ENCODE assay signal across 8 mouse cellular contexts in the genomic region with DNA sequence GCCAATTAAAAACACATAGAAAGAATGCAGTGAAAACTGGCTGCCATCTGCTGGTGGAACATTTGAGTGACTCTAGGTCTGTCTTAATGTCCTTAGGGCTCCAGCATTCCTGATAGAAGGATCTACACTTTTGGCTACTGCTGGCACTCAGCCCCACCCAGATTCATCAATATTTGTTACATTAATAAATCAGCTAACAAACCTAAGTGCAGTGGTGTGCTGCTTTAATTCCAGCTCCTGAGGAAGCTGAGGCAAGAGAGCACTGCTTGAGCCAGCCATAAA. TPM values are rescaled to one million over a fixed set of nuclear protein-coding genes. Genes with fewer than 3 reads are reported as not detected.
DNase-seq lines count a peak whose midpoint lies in the region; ATAC-seq lines count a peak whose summit lies in the region.

No protein-coding gene starts in this region.

- no peaks in the 10 kb centered on the region for H3K9me3 ChIP-seq in heart, embryonic 10.5 days

- H3K36me3 ChIP-seq in heart, embryonic 10.5 days = no peaks in the 10 kb centered on the region

- peak; percentile 82 for ATAC-seq in frontal cortex, adult (ENCODE audit: low TSS enrichment)
- peak; percentile 33 for ATAC-seq in inflammation-experienced regulatory T-cells, adult 6 months

- peak; percentile 88 for DNase-seq in heart, adult 11 months
- DNase-seq in heart, embryonic 10.5 days (ENCODE audit: low spot score) = no peak
- peak; percentile 76 for DNase-seq in brain, adult 2 months (ENCODE audit: low read depth, low spot score)
- DNase-seq in left cerebral cortex, adult 18-20 months (ENCODE audit: low spot score in 2 of 2) = peak; percentile 48 to 51
- peak; percentile 72 for DNase-seq in lung, postnatal 14 days
- DNase-seq in right cerebral cortex, postnatal 36 days (ENCODE audit: low spot score in 2 of 2) = peak; percentile 24 to 26

- 0 out of 2 replicates have a peak, but pooled peaks cover 3% of the 10 kb centered on the region for H3K4me1 ChIP-seq in heart, embryonic 10.5 days

- H3K27ac ChIP-seq in heart, embryonic 10.5 days = no peak overlapping the region

- no peak overlapping the region for H3K4me3 ChIP-seq in heart, embryonic 10.5 days

- no peaks in the 10 kb centered on the region for H3K27me3 ChIP-seq in heart, embryonic 10.5 days (ENCODE audit: insufficient read depth, poor library complexity, severe bottlenecking)

RNA-seq across cellular contexts. Expression of a gene that starts 32.7 kb away (rescaled TPM):
- 124 and 196 TPM in 2 replicates for polyA plus RNA-seq in heart, embryonic 10.5 days (2016; fragmentation: Nextera tagmentation; extraction: Ambion mirVana)
- polyA plus RNA-seq in inflammation-experienced regulatory T-cells, adult 6 months (2017; shearing (Covaris generic)) = 10 to 100 TPM; 37.6 to 77.4 (median 38.4) TPM
- total RNA-seq in left cerebral cortex, adult 18-20 months (2021) = 10 to 100 TPM; 29.9 to 31.4 TPM

RNA-seq across cellular contexts. Expression of a gene that starts 49.4 kb away (rescaled TPM):
- polyA plus RNA-seq in heart, embryonic 10.5 days (2016; fragmentation: Nextera tagmentation; extraction: Ambion mirVana) = 636 and 812 TPM in 2 replicates
- polyA plus RNA-seq in inflammation-experienced regulatory T-cells, adult 6 months (2017; shearing (Covaris generic)) = not detected
- under 1 TPM; 0.63 to 0.89 TPM for total RNA-seq in left cerebral cortex, adult 18-20 months (2021)

Comparison
In these comparisons a context has a peak if more than half of its experiments do, and no peak if none do; other contexts are left out.
1. RNA of a gene that starts 49.4 kb away (polyA plus RNA-seq): 636 to 812 TPM in heart, embryonic 10.5 days; not detected in inflammation-experienced regulatory T-cells, adult 6 months; every median in the first group is over 100 times any median in the second.